In the genomic region with DNA sequence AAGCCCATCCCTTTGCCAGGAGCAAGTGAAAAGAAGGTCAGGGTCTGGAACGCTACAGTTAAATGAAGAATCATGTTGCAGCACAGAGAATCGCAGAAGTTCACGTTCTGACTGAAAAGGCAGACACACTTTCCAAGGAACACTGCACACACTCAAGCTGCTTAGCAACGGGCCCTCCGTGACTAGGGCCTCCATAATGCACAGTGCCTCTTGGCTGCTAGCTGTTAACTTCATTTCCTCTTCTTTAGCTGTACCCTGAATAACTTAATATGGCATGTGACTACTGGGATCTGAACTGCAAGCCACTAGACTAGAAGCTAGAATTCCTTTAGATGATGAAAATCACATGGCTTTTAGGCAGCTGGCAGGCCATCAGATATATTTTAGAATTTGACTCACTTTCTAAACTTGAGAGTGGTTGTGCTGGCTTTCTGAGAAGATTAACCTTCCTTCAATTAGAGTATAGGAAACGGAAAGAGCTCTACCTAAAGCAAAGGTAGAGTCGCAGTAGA, we compare ENCODE assay signal across 10 mouse cellular contexts. TPM values are rescaled to one million over a fixed set of nuclear protein-coding genes. Genes with fewer than 3 reads are reported as not detected.
A peak's percentile ranks its signal among the peaks of the same experiment; 100 is the strongest.
DNase-seq lines count a peak whose midpoint lies in the region; ATAC-seq and TF ChIP-seq lines count a peak whose summit lies in the region.
"Had no signal": no experiment of that assay in that cellular context is flagged by ENCODE, and none has a peak within 500 bp of the region (broad histone marks: within the 10 kb centered on the region; RNA-seq: fewer than 3 reads in every experiment).

No protein-coding gene starts in this region.

- TF ChIP-seq CTCF in lung, adult 2 months (IDR thresholded peaks at IDR 0.05; ENCODE audit: insufficient read depth, low read length), result no peak

- H3K4me3 ChIP-seq in heart, embryonic 16.5 days (ENCODE audit: low read length), result no peak overlapping the region
- no peak overlapping the region for H3K4me3 ChIP-seq in embryonic facial prominence, embryonic 14.5 days (ENCODE audit: low read depth, low read length)
- H3K4me3 ChIP-seq in midbrain, embryonic 10.5 days, result no peak overlapping the region
- no peak overlapping the region for H3K4me3 ChIP-seq in lung, adult 2 months (replicated peaks; ENCODE audit: extremely low read depth, low read depth, low read length)

- peaks cover 51% of the 10 kb centered on the region for H3K4me1 ChIP-seq in heart, embryonic 16.5 days (ENCODE audit: control insufficient read depth, insufficient read depth, low read length)
- peaks cover 3% of the 10 kb centered on the region; the same call in 1 of the 2 replicates for H3K4me1 ChIP-seq in embryonic facial prominence, embryonic 14.5 days (ENCODE audit: control insufficient read depth, insufficient read depth, low read length)
- peaks cover 33% of the 10 kb centered on the region for H3K4me1 ChIP-seq in midbrain, embryonic 10.5 days
- peaks cover 2% of the 10 kb centered on the region for H3K4me1 ChIP-seq in lung, adult 2 months (ENCODE audit: control insufficient read depth, insufficient read depth, low read length)

- DNase-seq in heart, postnatal 10 days, result no peak
- DNase-seq in embryo, embryonic 11 days, result peak; percentile 26
- peak; percentile 51 for DNase-seq in embryonic facial prominence, embryonic 14.5 days (ENCODE audit: low spot score)
- peak; percentile 28 for DNase-seq in midbrain, embryonic 10.5 days (ENCODE audit: low spot score)
- DNase-seq in lung, adult 2 months, result no peak
- no peak for DNase-seq in T-cell, adult 2 months (ENCODE audit: low spot score)
- DNase-seq: cerebellum, adult 18-20 months; kidney, adult 2 months had no signal

- peaks cover 22% of the 10 kb centered on the region for H3K36me3 ChIP-seq in heart, embryonic 16.5 days (ENCODE audit: control insufficient read depth, insufficient read depth)
- H3K36me3 ChIP-seq in embryonic facial prominence, embryonic 14.5 days (ENCODE audit: control insufficient read depth, insufficient read depth, low read length), result peaks cover 15% of the 10 kb centered on the region; the same call in 1 of the 2 replicates
- H3K36me3 ChIP-seq in midbrain, embryonic 10.5 days, result peaks cover 13% of the 10 kb centered on the region

- H3K27ac ChIP-seq in heart, embryonic 16.5 days (ENCODE audit: low read length), result peak overlapping the region; percentile 92
- H3K27ac ChIP-seq in embryonic facial prominence, embryonic 14.5 days (replicated peaks; ENCODE audit: low read depth, low read length), result no peak overlapping the region
- no peak overlapping the region for H3K27ac ChIP-seq in midbrain, embryonic 10.5 days (replicated peaks)
- H3K27ac ChIP-seq: liver, embryonic 14.5 days had no signal

- no peaks in the 10 kb centered on the region for H3K27me3 ChIP-seq in heart, embryonic 16.5 days (ENCODE audit: control insufficient read depth, insufficient read depth, low read length)
- no peaks in the 10 kb centered on the region for H3K27me3 ChIP-seq in embryonic facial prominence, embryonic 14.5 days (replicated peaks; ENCODE audit: control insufficient read depth, insufficient read depth, low read length)
- H3K27me3 ChIP-seq in midbrain, embryonic 10.5 days (ENCODE audit: low read depth, poor library complexity, severe bottlenecking), result no peaks in the 10 kb centered on the region

- peak overlapping the region; percentile 1; the same call in 1 of the 2 replicates for H3K4me2 ChIP-seq in heart, embryonic 16.5 days (ENCODE audit: low read depth, low read length)
- H3K4me2 ChIP-seq in embryonic facial prominence, embryonic 14.5 days (ENCODE audit: low read depth, low read length), result no peak overlapping the region

- H3K9ac ChIP-seq in heart, embryonic 16.5 days (ENCODE audit: low read length), result peak overlapping the region; percentile 49
- no peak overlapping the region for H3K9ac ChIP-seq in embryonic facial prominence, embryonic 14.5 days (ENCODE audit: low read depth, low read length)
- H3K9ac ChIP-seq: liver, embryonic 14.5 days had no signal

- TF ChIP-seq POLR2A in lung, adult 2 months (IDR thresholded peaks at IDR 0.05; ENCODE audit: borderline replicate concordance, extremely low read depth, low read depth, low read length), result no peak

- no peak for ATAC-seq in heart, embryonic 16.5 days (replicated peaks; ENCODE audit: extremely low read depth, insufficient read depth, low FRiP score)
- peak; percentile 65 for ATAC-seq in embryonic facial prominence, embryonic 14.5 days (ENCODE audit: low read depth)

- 44% methylated on average over 7 of the region's 7 CpGs for WGBS in heart, embryonic 16.5 days
- WGBS in embryonic facial prominence, embryonic 14.5 days, result 36% methylated on average over 7 of the region's 7 CpGs
- 51% methylated on average over 7 of the region's 7 CpGs for WGBS in midbrain, embryonic 10.5 days
- WGBS in lung, adult 2 months, result 68% methylated on average over 7 of the region's 7 CpGs

- intact Hi-C loops in heart, postnatal 10 days (cut with DNase I), result no loop called here

- no peaks in the 10 kb centered on the region for H3K9me3 ChIP-seq in heart, embryonic 16.5 days (replicated peaks; ENCODE audit: control insufficient read depth, low read length)
- H3K9me3 ChIP-seq in embryonic facial prominence, embryonic 14.5 days (ENCODE audit: control insufficient read depth, low read length), result no peaks in the 10 kb centered on the region
- H3K9me3 ChIP-seq in midbrain, embryonic 10.5 days (replicated peaks), result no peaks in the 10 kb centered on the region

RNA-seq across cellular contexts. Expression of gene Gyg, which starts 8.2 kb away (rescaled TPM):
- 457 and 496 TPM in 2 replicates for polyA plus RNA-seq in heart, embryonic 16.5 days (2015; fragmentation: Nextera tagmentation; extraction: Ambion mirVana)
- 100 to 1,000 TPM; 135 to 143 TPM for total RNA-seq in heart, postnatal 10 days (2021)
- 56.5 and 59.5 TPM in 2 replicates for polyA plus RNA-seq in embryonic facial prominence, embryonic 14.5 days (2014; fragmentation: Nextera tagmentation; extraction: Ambion mirVana)
- 33.2 and 37.4 TPM in 2 replicates for polyA plus RNA-seq in midbrain, embryonic 10.5 days (2016; fragmentation: Nextera tagmentation; extraction: Ambion mirVana)
- polyA plus RNA-seq in lung, adult 2 months (2012; rRNA removed), result 52.8 and 99.0 TPM in 2 replicates

Comparison
In these comparisons a context has a peak if more than half of its experiments do, and no peak if none do; other contexts are left out.
1. DNase-seq: peak in embryo, embryonic 11 days (single experiment), embryonic facial prominence, embryonic 14.5 days (single experiment) and midbrain, embryonic 10.5 days (single experiment); none in heart, postnatal 10 days (0 of 2), lung, adult 2 months (single experiment) and T-cell, adult 2 months (single experiment).